Mouse (Mus musculus): ENCODE measurements around the gene Unc5a.

DNA sequence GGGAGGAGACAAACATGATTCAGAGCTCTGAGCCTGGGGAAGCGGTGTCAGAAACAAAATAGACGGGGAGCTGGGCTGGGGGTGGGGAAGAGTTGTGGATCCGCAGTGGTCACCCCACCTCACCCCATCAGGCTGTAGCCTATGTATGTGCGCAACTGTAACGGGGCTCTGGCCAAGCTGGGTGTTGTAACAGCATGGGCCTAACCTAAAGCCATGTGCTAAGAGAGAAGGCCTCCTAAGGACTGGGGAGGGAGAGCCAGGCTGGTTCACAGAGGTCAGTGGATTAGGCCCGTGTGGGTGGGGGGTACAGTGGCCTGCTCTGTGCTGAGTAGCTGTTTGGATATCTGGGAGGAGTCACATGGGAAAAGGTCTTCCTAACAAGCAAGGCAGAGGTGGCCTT lies 10.6 kb downstream of the Unc5a start:
- no peak for TF ChIP-seq CHD2 (IDR thresholded peaks at IDR 0.05; ENCODE audit: low read depth, low read length)
- no peak for TF ChIP-seq MAFK (IDR thresholded peaks at IDR 0.05; ENCODE audit: insufficient read depth, low read depth, low read length)
- TF ChIP-seq ZC3H11A (IDR thresholded peaks at IDR 0.05; ENCODE audit: borderline replicate concordance, low read depth, low read length): no peak
